Mouse (Mus musculus) intestine, postnatal 0 days (tissue): ENCODE measurements at regions not wholly inside any gene's neighbourhood (a gene's known extent, or its start where the extent isn't known, plus 50 kb on each side); places are given as distances from the start of the nearest gene placed in this dataset.

Experiments
- ATAC-seq: fragments of 200-750 bp; cut with Nextera tagmentation; 2 replicates; pipeline ENCODE4 v1.8.0; 2017; ENCODE audit warnings: mild to moderate bottlenecking, moderate TSS enrichment, moderate library complexity
- H3K27ac ChIP-seq: fragments of 300-500 bp; sonication (generic); 2 replicates; pipeline ENCODE4 v1.5.1; 2014; ENCODE audit warnings: mild to moderate bottlenecking, low read depth, low read length, moderate library complexity
- H3K27me3 ChIP-seq: fragments of 300-500 bp; sonication (generic); replicated peaks from 2 replicates; pipeline ENCODE4 v1.6.1; 2014; ENCODE audit warnings: low read length, mixed read lengths; ENCODE audit not compliant: control insufficient read depth, insufficient read depth
- H3K36me3 ChIP-seq: fragments of 300-500 bp; sonication (generic); 2 replicates; pipeline ENCODE4 v1.6.1; 2014; ENCODE audit warnings: mild to moderate bottlenecking, moderate library complexity; ENCODE audit not compliant: control insufficient read depth, insufficient read depth
- H3K4me1 ChIP-seq: fragments of 300-500 bp; sonication (generic); replicated peaks from 2 replicates; pipeline ENCODE4 v1.6.1; 2014; ENCODE audit warnings: antibody characterized with exemption, low read length, mixed read lengths; ENCODE audit not compliant: control insufficient read depth, insufficient read depth
- H3K4me2 ChIP-seq: fragments of 300-500 bp; sonication (generic); replicated peaks from 2 replicates; pipeline ENCODE4 v1.6.1; 2014; ENCODE audit warnings: low read depth, mild to moderate bottlenecking, moderate library complexity
- H3K4me3 ChIP-seq: fragments of 300-500 bp; sonication (generic); 2 replicates; pipeline ENCODE4 v1.5.1; 2014; ENCODE audit warnings: low read depth, low read length
- H3K9ac ChIP-seq: fragments of 300-500 bp; sonication (generic); 2 replicates; pipeline ENCODE4 v1.6.1; 2014; ENCODE audit warnings: mild to moderate bottlenecking, low read depth, low read length
- H3K9me3 ChIP-seq: fragments of 300-500 bp; sonication (generic); 2 replicates; pipeline ENCODE4 v1.6.1; 2016; ENCODE audit warnings: mixed run types; ENCODE audit not compliant: control insufficient read depth
- CTCF ChIP-seq: sonication (generic); IDR thresholded peaks from 2 replicates; pipeline ENCODE4 v1.5.1; 2016; ENCODE audit warnings: low read depth, mild to moderate bottlenecking, control low read depth, antibody characterized with exemption, moderate library complexity
- WGBS: fragments of 180-500 bp; shearing (Covaris S2); extraction: QIAGEN DNeasy Blood & Tissue Kit; methylation state at CpG from one replicate; pipeline ENCODE4 v1.1.7; 2014; 5-methylcytosine and 5-hydroxymethylcytosine counted together

GRCm38 (mm10) chr16:76224901-76225586 is 148.6 kb downstream of the Nrip1 start:
- H3K9ac ChIP-seq, result no peak overlapping the region
- H3K4me2 ChIP-seq, result peak overlapping the region; percentile 47; the same call in 1 of the 2 replicates
- 21% methylated on average over 9 of the region's 9 CpGs for WGBS
- no peaks in the 10 kb centered on the region for H3K36me3 ChIP-seq
- peak; percentile 72 for ATAC-seq
- no peaks in the 10 kb centered on the region for H3K9me3 ChIP-seq
- no peaks in the 10 kb centered on the region for H3K27me3 ChIP-seq
- H3K4me1 ChIP-seq, result peaks cover 8% of the 10 kb centered on the region; the same call in 1 of the 2 replicates
- TF ChIP-seq CTCF, result no peak
- H3K4me3 ChIP-seq, result no peak overlapping the region; the same call in 1 of the 2 replicates
- peak overlapping the region; percentile 80 for H3K27ac ChIP-seq

DNA sequence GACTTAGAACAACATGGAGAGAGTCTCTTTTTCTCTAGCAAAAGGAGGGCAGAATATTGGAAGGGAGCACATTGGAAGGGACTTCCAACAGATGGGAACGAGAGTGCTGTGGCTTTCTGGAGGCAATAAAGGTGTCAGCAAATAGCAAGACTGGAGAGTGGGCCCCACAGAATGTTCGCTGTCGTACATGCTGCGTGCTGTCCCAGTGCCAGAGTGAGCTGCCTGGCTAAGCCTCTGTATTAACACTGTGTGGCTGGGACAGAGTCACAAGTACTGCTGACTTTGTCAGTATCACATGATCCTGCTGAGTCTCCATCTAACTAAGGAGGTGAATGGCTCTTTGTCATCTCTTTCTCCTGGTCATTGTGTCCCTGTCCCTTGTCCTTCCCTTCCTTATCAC is 149.9 kb downstream of the Nrip1 start:
- TF ChIP-seq CTCF, result no peak
- WGBS, result 25% methylated on average over 4 of the region's 4 CpGs
- no peak overlapping the region for H3K9ac ChIP-seq
- no peak overlapping the region for H3K4me2 ChIP-seq
- H3K27me3 ChIP-seq, result no peaks in the 10 kb centered on the region
- peak overlapping the region; percentile 36 for H3K27ac ChIP-seq
- H3K4me3 ChIP-seq, result no peak overlapping the region
- H3K4me1 ChIP-seq, result peaks cover 8% of the 10 kb centered on the region; the same call in 1 of the 2 replicates
- ATAC-seq, result peak; percentile 62
- H3K36me3 ChIP-seq, result no peaks in the 10 kb centered on the region
- H3K9me3 ChIP-seq, result no peaks in the 10 kb centered on the region

DNA sequence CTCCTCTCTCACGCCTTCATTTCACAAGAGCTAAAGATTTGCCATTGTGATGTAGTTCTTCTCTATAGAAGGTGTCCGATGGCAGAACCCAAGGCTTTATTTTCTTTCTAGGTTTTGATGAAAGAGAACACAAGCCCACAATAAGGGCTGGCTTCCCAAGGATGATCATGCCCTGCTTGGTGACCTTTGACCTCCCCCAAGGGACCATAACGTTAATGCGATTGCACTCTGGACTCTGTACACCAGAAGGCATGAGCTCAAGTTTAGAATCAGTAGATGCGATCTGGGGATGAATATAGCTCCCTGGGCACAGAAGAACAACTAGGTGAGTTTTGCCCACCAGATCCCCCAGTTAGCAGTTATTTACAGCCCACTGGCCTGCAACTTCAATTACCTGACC is 150.7 kb downstream of the Nrip1 start:
- peak overlapping the region; percentile 36; the same call in 1 of the 2 replicates for H3K27ac ChIP-seq

GRCm38 (mm10) chr16:76220466-76220865 is 153.2 kb downstream of the Nrip1 start:
- H3K4me1 ChIP-seq, result peaks cover 8% of the 10 kb centered on the region; the same call in 1 of the 2 replicates
- no peaks in the 10 kb centered on the region for H3K27me3 ChIP-seq
- no peak overlapping the region for H3K27ac ChIP-seq
- no peak overlapping the region for H3K9ac ChIP-seq
- H3K4me3 ChIP-seq, result no peak overlapping the region
- no peaks in the 10 kb centered on the region for H3K9me3 ChIP-seq
- WGBS, result 72% methylated on average over 3 of the region's 3 CpGs
- no peak for ATAC-seq
- H3K36me3 ChIP-seq, result no peaks in the 10 kb centered on the region
- no peak for TF ChIP-seq CTCF
- no peak overlapping the region for H3K4me2 ChIP-seq

More for the DNA sequence above, 150.7 kb downstream of the Nrip1 start:
- Histone ChIP-seq H3K36me3 (no peaks in the 10 kb centered on the region), H3K4me2 (no peak overlapping the region), H3K9ac (no peak overlapping the region), H3K27me3 (no peaks in the 10 kb centered on the region), H3K9me3 (no peaks in the 10 kb centered on the region), H3K4me1 (peaks cover 8% of the 10 kb centered on the region; the same call in 1 of the 2 replicates), H3K4me3 (no peak overlapping the region)
- TF ChIP-seq CTCF, result no peak
- 64% methylated on average over 5 of the region's 5 CpGs for WGBS
- ATAC-seq, result no peak

DNA sequence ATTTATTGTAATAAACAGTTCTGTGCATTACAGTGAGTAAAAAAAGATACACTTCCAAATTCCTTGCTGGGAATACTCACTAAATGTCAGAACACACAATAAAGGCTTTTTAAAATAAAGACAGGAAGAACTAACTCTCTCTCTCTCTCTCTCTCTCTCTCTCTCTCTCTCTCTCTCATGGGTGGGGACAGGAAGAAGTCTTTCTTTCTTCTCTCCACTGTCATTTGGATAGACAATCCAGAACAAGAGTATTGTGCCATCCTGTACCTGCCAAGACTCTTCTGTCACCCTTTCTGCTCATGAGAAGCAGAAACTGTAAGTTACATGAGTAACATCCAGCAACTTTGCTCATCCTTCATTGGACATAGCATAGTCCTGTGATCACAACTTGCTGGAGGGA is 154.4 kb downstream of the Nrip1 start:
- H3K9me3 ChIP-seq, result no peaks in the 10 kb centered on the region
- H3K4me3 ChIP-seq, result no peak overlapping the region
- no peak for TF ChIP-seq CTCF
- no peaks in the 10 kb centered on the region for H3K36me3 ChIP-seq
- H3K4me2 ChIP-seq, result no peak overlapping the region
- H3K27ac ChIP-seq, result no peak overlapping the region
- H3K4me1 ChIP-seq, result no peaks in the 10 kb centered on the region
- no peak for ATAC-seq
- H3K27me3 ChIP-seq, result no peaks in the 10 kb centered on the region
- no peak overlapping the region for H3K9ac ChIP-seq

DNA sequence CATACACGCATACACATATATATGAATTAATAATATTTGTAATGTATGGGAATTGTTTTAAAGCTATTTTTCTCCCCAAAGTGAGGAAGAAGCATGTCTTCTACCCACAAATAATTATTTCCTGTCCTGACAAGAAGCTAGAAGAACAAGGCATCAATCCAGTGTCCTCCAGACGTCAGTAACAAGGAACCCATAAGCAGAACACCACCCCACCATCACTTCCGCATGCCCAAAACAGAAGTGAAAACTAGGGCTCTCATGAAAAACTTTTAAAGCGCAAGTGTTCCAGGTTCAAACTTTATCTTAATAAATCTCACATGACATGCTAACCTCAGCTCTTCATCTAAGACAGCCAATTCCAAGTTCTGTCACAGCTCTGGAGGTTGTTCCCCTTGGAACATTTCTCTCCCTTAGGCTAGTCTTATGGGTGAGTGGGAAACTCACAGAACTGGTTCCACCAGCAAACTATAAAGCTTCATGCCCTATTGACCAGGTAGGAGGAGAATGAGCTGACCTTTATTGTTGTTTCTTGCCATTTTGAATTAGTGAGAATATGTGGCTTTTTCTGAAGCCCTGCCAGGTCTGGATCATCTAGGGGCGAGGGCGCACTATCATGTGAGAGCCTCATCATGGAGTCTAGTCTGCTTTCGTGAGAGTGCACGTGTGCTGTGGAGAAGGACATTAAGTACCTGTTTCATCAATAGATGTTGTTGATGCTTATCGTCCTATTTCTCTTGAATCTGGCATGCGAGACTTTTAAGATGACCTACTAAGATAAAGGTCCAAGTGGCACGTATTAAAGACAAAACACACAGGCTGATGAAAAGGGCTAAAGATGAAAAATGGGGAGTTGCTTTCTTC is 155.1 kb downstream of the Nrip1 start:
- WGBS, result 74% methylated on average over 11 of the region's 11 CpGs
- no peak for TF ChIP-seq CTCF
- Histone ChIP-seq H3K27ac (no peak overlapping the region), H3K4me2 (no peak overlapping the region), H3K9ac (no peak overlapping the region), H3K27me3 (no peaks in the 10 kb centered on the region), H3K4me3 (no peak overlapping the region), H3K9me3 (no peaks in the 10 kb centered on the region), H3K36me3 (no peaks in the 10 kb centered on the region), H3K4me1 (no peaks in the 10 kb centered on the region)
- ATAC-seq, result no peak
